Mouse (Mus musculus): Measurements from ENCODE around the gene Tbcel.

DNA sequence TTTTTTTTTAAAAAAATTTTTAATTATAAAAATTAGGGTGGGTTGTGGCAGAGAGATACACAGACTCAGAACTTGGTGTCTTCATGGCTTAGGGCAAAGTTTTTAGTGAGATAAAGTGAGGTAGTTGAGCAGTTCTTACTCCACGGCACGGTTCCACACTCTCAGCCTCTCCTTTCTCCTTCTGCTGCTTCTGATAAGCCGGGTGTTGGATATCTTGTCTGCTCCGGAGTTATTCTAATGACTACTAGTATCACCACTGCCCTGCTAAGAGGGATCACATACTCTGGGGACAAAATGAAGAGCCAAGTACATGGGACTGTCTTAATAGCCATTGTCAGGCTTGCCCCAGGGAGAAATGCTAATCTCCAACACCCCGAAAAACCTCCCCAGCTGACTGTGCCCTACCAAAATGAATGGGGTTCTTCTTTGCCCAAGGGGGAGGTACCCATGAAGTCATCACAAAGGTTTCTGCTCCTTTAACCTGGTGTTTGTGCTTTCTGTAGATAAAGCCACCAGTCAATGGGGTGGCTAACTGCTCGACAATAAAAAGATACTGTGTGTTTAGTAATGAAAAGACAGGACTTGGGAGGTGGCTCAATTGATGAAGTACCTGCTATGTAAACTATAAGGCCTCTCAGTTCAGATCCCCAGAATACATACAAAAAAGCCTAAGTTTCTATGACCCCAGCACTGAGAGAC, 135.8 kb downstream of the Tbcel start:
- no peak for TF ChIP-seq CTCF (IDR thresholded peaks at IDR 0.05; ENCODE audit: extremely low read depth, insufficient read depth, insufficient read length, insufficient replicate concordance)
- TF ChIP-seq POLR2A (IDR thresholded peaks at IDR 0.05; ENCODE audit: low read depth, low read length): no peak

All from spleen, adult 2 months (tissue).